Mouse (Mus musculus) midbrain, postnatal 0 days (tissue): Measurements from ENCODE around the gene Krt88. TPM values are rescaled to one million over a fixed set of nuclear protein-coding genes. Genes with fewer than 3 reads are reported as not detected.

Experiments
- ATAC-seq: fragments of 200-750 bp; cut with Nextera tagmentation; 2 replicates; pipeline ENCODE4 v1.8.0; 2017; ENCODE audit warnings: moderate number of reproducible peaks, mild to moderate bottlenecking, moderate TSS enrichment, moderate library complexity; ENCODE audit not compliant: low FRiP score
- DNase-seq: peaks from one replicate; pipeline ENCODE4 v3.0.0-alpha.2; 2015; ENCODE audit warnings: low spot score
- H3K27ac ChIP-seq: fragments of 300-500 bp; sonication (generic); 2 replicates; pipeline ENCODE4 v1.5.1; 2014; ENCODE audit warnings: low read depth, mild to moderate bottlenecking, low read length, mixed read lengths
- H3K27me3 ChIP-seq: fragments of 300-500 bp; sonication (generic); 2 replicates; pipeline ENCODE4 v1.6.1; 2014; ENCODE audit warnings: low read length, control low read depth, mixed read lengths; ENCODE audit not compliant: insufficient read depth
- H3K36me3 ChIP-seq: fragments of 300-500 bp; sonication (generic); 2 replicates; pipeline ENCODE4 v1.6.1; 2014; ENCODE audit warnings: low read length, control low read depth, mixed read lengths; ENCODE audit not compliant: insufficient read depth
- H3K4me1 ChIP-seq: fragments of 300-500 bp; sonication (generic); 2 replicates; pipeline ENCODE4 v1.6.1; 2014; ENCODE audit warnings: mild to moderate bottlenecking, control low read depth, antibody characterized with exemption, low read length, mixed read lengths; ENCODE audit not compliant: insufficient read depth
- H3K4me2 ChIP-seq: fragments of 300-500 bp; sonication (generic); 2 replicates; pipeline ENCODE4 v1.6.1; 2014; ENCODE audit warnings: low read depth, mild to moderate bottlenecking, low read length, mixed read lengths; ENCODE audit not compliant: poor library complexity, severe bottlenecking
- H3K4me3 ChIP-seq: fragments of 300-500 bp; sonication (generic); 2 replicates; pipeline ENCODE4 v1.5.1; 2014; ENCODE audit warnings: low read depth, mild to moderate bottlenecking, low read length, moderate library complexity
- H3K9ac ChIP-seq: fragments of 300-500 bp; sonication (generic); replicated peaks from 2 replicates; pipeline ENCODE4 v1.6.1; 2014; ENCODE audit warnings: mild to moderate bottlenecking, low read length, moderate library complexity, mixed read lengths; ENCODE audit not compliant: poor library complexity, severe bottlenecking
- H3K9me3 ChIP-seq: fragments of 300-500 bp; sonication (generic); 2 replicates; pipeline ENCODE4 v1.6.1; 2016; ENCODE audit warnings: low read length, control low read depth
- CTCF ChIP-seq: IDR thresholded peaks from 2 replicates; pipeline ENCODE4 v1.5.1; 2016; ENCODE audit warnings: antibody characterized with exemption, mild to moderate bottlenecking
- WGBS: fragments of 180-500 bp; shearing (Covaris S2); extraction: QIAGEN DNeasy Blood & Tissue Kit; methylation state at CpG from one replicate; pipeline ENCODE4 v1.1.7; 2014; 5-methylcytosine and 5-hydroxymethylcytosine counted together
- polyA plus RNA-seq: library from polyadenylated mRNA; unstranded; fragments of >200 nt; fragmentation: Nextera tagmentation; extraction: Ambion mirVana; gene quantifications from 2 replicates; pipeline ENCODE4 v1.2.1, GENCODE M21; 2015
- total RNA-seq: library from RNA; depleted of rRNA; stranded (reverse); fragments of >200 nt; gene quantifications from 2 replicates; pipeline ENCODE4 v1.2.3, GENCODE M21; 2014

Gene Krt88
- total and polyA plus RNA-seq, 2 experiments from 2014 or later: not detected

GRCm38 (mm10) chr15:101482056-101482455, 34.5 kb downstream of the Krt88 start:
- DNase-seq (no peak), ATAC-seq (no peak)
- Histone ChIP-seq H3K9me3 (no peaks in the 10 kb centered on the region), H3K4me3 (no peak overlapping the region), H3K4me2 (no peak overlapping the region), H3K27ac (no peak overlapping the region), H3K27me3 (no peaks in the 10 kb centered on the region; the same call in 1 of the 2 replicates), H3K4me1 (peaks cover 4% of the 10 kb centered on the region; the same call in 1 of the 2 replicates), H3K36me3 (no peaks in the 10 kb centered on the region), H3K9ac (no peak overlapping the region)
- TF ChIP-seq CTCF: no peak
- WGBS: 44% methylated on average over 4 of the region's 4 CpGs

- Histone ChIP-seq H3K4me2 (no peak overlapping the region), H3K27ac (no peak overlapping the region), H3K4me1 (peaks cover 4% of the 10 kb centered on the region; the same call in 1 of the 2 replicates), H3K4me3 (no peak overlapping the region), H3K36me3 (no peaks in the 10 kb centered on the region), H3K27me3 (no peaks in the 10 kb centered on the region), H3K9ac (no peak overlapping the region), H3K9me3 (no peaks in the 10 kb centered on the region)
- DNase-seq (no peak), ATAC-seq (no peak)
- TF ChIP-seq CTCF: no peak
- WGBS: 90% methylated on average over 1 of the region's 1 CpGs
Observed at GRCm38 (mm10) chr15:101483646-101484045, 36.1 kb downstream of the Krt88 start.

GRCm38 (mm10) chr15:101484939-101485338, 37.4 kb downstream of the Krt88 start:
- Histone ChIP-seq H3K4me3 (no peak overlapping the region), H3K4me1 (no peaks in the 10 kb centered on the region), H3K9me3 (no peaks in the 10 kb centered on the region), H3K27me3 (no peaks in the 10 kb centered on the region), H3K9ac (no peak overlapping the region), H3K4me2 (no peak overlapping the region), H3K36me3 (no peaks in the 10 kb centered on the region), H3K27ac (no peak overlapping the region)
- ATAC-seq: no peak
- no peak for TF ChIP-seq CTCF
- 82% methylated on average over 1 of the region's 1 CpGs for WGBS
- no peak for DNase-seq

- H3K4me2 ChIP-seq: no peak overlapping the region
- DNase-seq: no peak
- H3K36me3 ChIP-seq: no peaks in the 10 kb centered on the region
- H3K27ac ChIP-seq: no peak overlapping the region
- no peaks in the 10 kb centered on the region for H3K4me1 ChIP-seq
- no peaks in the 10 kb centered on the region for H3K27me3 ChIP-seq
- H3K9ac ChIP-seq: no peak overlapping the region
- ATAC-seq: no peak
- no peaks in the 10 kb centered on the region for H3K9me3 ChIP-seq
- 72% methylated on average over 11 of the region's 11 CpGs for whole genome bisulfite sequencing
- no peak for TF ChIP-seq CTCF
- no peak overlapping the region for H3K4me3 ChIP-seq
Observed at GRCm38 (mm10) chr15:101485911-101486635, 38.5 kb downstream of the Krt88 start.

- ATAC-seq: no peak
- no peak within 1 kb of the TSS for H3K4me3 ChIP-seq
- peak; percentile 26 for DNase-seq
- TF ChIP-seq CTCF: no peak
- WGBS: 49% methylated on average over 6 of the region's 6 CpGs
- H3K9me3 ChIP-seq: no peaks in the 10 kb centered on the region
- H3K9ac ChIP-seq: no peak within 1 kb of the TSS
- H3K27me3 ChIP-seq: no peaks in the 10 kb centered on the region
- H3K4me2 ChIP-seq: no peak within 1 kb of the TSS
- H3K36me3 ChIP-seq: no peaks in the 10 kb centered on the region
- H3K27ac ChIP-seq: no peak within 1 kb of the TSS
- no peaks in the 10 kb centered on the region for H3K4me1 ChIP-seq
Observed at GRCm38 (mm10) chr15:101491431-101491830, 43.9 kb downstream of the Krt88 start, which contains the start of gene Krt83. Gene Krt83, minus strand, starts transcription at chr15:101491512.

GRCm38 (mm10) chr15:101492718-101493117, 45.2 kb downstream of the Krt88 start:
- no peaks in the 10 kb centered on the region for H3K36me3 ChIP-seq
- no peaks in the 10 kb centered on the region for H3K9me3 ChIP-seq
- H3K4me1 ChIP-seq: no peaks in the 10 kb centered on the region
- 71% methylated on average over 8 of the region's 8 CpGs for WGBS
- no peak overlapping the region for H3K4me2 ChIP-seq
- H3K9ac ChIP-seq: no peak overlapping the region
- H3K27ac ChIP-seq: no peak overlapping the region
- no peak for ATAC-seq
- DNase-seq: no peak
- H3K27me3 ChIP-seq: no peaks in the 10 kb centered on the region
- no peak for TF ChIP-seq CTCF
- H3K4me3 ChIP-seq: no peak overlapping the region
